Mouse (Mus musculus): Measurements from ENCODE around the gene 2310033P09Rik.

- no peak for TF ChIP-seq CTCF (IDR thresholded peaks at IDR 0.05; ENCODE audit: control insufficient read depth, insufficient read depth, insufficient replicate concordance, low read depth, low read length)
- no peak for TF ChIP-seq POLR2A (IDR thresholded peaks at IDR 0.05; ENCODE audit: control insufficient read depth, low read depth, low read length)
Observed at GRCm38 (mm10) chr11:59210020-59210419, 1.9 kb downstream of the 2310033P09Rik start.
